Mouse (Mus musculus): Measurements from ENCODE around the gene Slc38a10. TPM values are rescaled to one million over a fixed set of nuclear protein-coding genes. Genes with fewer than 3 reads are reported as not detected.

Slc38a10 gene
- polyA plus RNA-seq, 1 experiment from 2014 or later = 78.8 TPM

DNA sequence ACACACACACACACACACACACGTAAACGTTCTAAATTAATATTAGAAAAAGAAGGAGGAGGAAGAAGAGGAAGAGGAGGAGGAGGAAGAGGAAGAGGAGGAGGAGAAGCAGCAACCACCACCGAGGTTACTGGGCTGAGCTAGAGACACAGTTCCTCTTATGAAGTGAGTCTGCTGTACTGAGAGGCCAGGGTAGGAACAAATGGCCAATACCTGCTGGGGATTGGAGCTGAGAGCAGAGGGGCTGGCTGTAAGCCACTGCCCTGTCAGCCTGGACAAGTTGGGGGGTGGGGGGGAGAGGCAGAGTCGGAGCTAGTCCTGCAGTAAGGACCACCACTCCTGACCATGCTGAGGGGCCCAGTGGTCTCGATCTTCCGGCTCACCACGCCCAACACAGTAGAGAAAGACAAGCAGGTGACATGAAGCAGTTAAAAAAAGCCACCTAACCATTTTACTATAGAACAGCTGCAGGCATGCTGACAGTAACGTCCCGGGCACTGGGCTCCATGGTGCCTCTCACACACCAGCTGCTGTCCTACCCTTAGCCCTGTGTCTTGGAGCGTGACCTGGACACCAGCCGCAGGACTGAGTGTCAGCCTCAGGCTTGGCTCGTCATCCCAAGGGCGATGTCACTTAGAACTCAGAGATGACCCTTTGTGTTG lies 87.0 kb downstream of the Slc38a10 start:
- 81% methylated on average over 13 of the region's 13 CpGs for WGBS
- H3K9ac ChIP-seq (replicated peaks; ENCODE audit: low read depth, low read length) = no peak overlapping the region
- H3K36me3 ChIP-seq (ENCODE audit: control insufficient read depth, insufficient read depth, low read length) = peaks cover 24% of the 10 kb centered on the region
- no peak overlapping the region for H3K4me3 ChIP-seq (ENCODE audit: low read depth, low read length)
- no peaks in the 10 kb centered on the region for H3K9me3 ChIP-seq (ENCODE audit: control insufficient read depth, low read length)
- no peak overlapping the region for H3K4me2 ChIP-seq (ENCODE audit: low read depth, low read length)
- H3K4me1 ChIP-seq (ENCODE audit: control insufficient read depth, insufficient read depth, low read length) = no peaks in the 10 kb centered on the region
- ATAC-seq (ENCODE audit: low read depth) = no peak
- H3K27ac ChIP-seq (ENCODE audit: low read depth, low read length) = no peak overlapping the region
- no peaks in the 10 kb centered on the region for H3K27me3 ChIP-seq (ENCODE audit: control insufficient read depth, insufficient read depth, low read length)

DNA sequence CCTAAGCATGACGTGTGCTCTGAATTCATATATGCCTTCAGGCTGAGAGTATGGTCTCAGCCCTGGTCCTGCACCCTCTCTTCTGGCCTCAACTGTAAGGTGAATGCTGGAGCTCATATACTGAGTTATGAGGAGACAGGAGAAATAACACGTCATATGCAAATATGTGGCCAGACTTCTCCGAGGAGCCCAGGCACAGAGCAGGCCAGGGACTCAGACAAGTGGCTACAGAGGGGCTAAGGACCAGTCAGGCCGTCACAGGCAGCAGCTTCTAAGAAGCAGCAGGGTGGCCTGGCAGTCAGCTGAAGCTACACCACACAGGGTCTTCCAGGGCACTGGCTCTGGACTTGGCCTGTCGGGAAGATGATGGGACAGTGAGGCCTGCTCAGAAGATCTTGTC lies 87.8 kb downstream of the Slc38a10 start:
- Histone ChIP-seq H3K27me3 (ENCODE audit: control insufficient read depth, insufficient read depth, low read length) (no peaks in the 10 kb centered on the region), H3K9ac (replicated peaks; ENCODE audit: low read depth, low read length) (no peak overlapping the region), H3K9me3 (ENCODE audit: control insufficient read depth, low read length) (no peaks in the 10 kb centered on the region), H3K4me1 (ENCODE audit: control insufficient read depth, insufficient read depth, low read length) (no peaks in the 10 kb centered on the region), H3K4me2 (ENCODE audit: low read depth, low read length) (no peak overlapping the region), H3K27ac (ENCODE audit: low read depth, low read length) (no peak overlapping the region), H3K4me3 (ENCODE audit: low read depth, low read length) (no peak overlapping the region), H3K36me3 (ENCODE audit: control insufficient read depth, insufficient read depth, low read length) (peaks cover 24% of the 10 kb centered on the region)
- ATAC-seq (ENCODE audit: low read depth) = no peak
- 88% methylated on average over 5 of the region's 5 CpGs for WGBS

GRCm38 (mm10) chr11:120060634-120061033 lies 90.5 kb downstream of the Slc38a10 start:
- Histone ChIP-seq H3K9me3 (ENCODE audit: control insufficient read depth, low read length) (no peaks in the 10 kb centered on the region), H3K4me1 (ENCODE audit: control insufficient read depth, insufficient read depth, low read length) (no peaks in the 10 kb centered on the region), H3K27me3 (ENCODE audit: control insufficient read depth, insufficient read depth, low read length) (no peaks in the 10 kb centered on the region), H3K4me2 (ENCODE audit: low read depth, low read length) (no peak overlapping the region), H3K36me3 (ENCODE audit: control insufficient read depth, insufficient read depth, low read length) (peaks cover 16% of the 10 kb centered on the region), H3K27ac (ENCODE audit: low read depth, low read length) (no peak overlapping the region), H3K4me3 (ENCODE audit: low read depth, low read length) (no peak overlapping the region), H3K9ac (replicated peaks; ENCODE audit: low read depth, low read length) (no peak overlapping the region)
- ATAC-seq (ENCODE audit: low read depth) = no peak
- WGBS = 83% methylated on average over 8 of the region's 8 CpGs

DNA sequence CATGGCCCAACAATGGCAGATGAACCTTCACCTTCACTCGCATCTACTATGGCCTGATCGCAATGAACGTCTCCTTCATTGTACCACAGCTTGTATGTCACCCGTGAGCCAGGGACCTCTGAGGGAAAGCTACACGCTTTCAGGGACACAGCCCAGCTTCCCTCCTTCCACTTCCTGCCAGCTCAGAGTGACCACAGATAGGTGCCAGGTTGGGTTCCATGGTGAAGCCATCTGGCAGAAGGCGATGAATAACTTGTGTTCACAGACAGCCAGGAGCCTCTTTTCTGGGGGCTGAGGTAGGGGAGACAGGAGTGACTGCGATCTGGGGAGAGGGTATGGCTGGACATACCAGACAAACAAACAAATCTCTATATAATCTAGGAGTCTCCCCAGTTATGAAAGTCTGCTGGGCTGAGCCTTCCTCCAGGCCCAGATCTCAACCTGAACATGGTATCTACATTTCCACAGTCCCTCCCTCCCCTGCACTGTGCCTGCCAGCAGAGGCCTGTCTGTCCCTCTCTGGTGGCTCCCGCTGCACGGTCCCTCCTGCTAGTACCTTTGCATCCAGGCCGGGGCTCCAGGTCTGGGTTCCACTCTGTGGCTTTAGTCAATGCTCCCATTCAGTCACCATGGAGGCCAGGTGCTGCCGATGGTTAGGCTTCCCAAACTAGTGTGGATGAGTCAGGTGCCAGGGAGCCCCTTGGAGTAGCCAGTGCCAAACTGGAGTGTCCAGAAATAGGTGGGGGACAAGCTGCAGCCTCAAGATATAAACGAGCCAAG lies 95.0 kb downstream of the Slc38a10 start:
- no peaks in the 10 kb centered on the region for H3K36me3 ChIP-seq (ENCODE audit: control insufficient read depth, insufficient read depth, low read length)
- no peak overlapping the region for H3K27ac ChIP-seq (ENCODE audit: low read depth, low read length)
- H3K4me2 ChIP-seq (ENCODE audit: low read depth, low read length) = no peak overlapping the region
- H3K4me3 ChIP-seq (ENCODE audit: low read depth, low read length) = no peak overlapping the region
- no peaks in the 10 kb centered on the region for H3K9me3 ChIP-seq (ENCODE audit: control insufficient read depth, low read length)
- no peak for ATAC-seq (ENCODE audit: low read depth)
- H3K9ac ChIP-seq (replicated peaks; ENCODE audit: low read depth, low read length) = no peak overlapping the region
- 0 out of 2 replicates have a peak, but pooled peaks cover 4% of the 10 kb centered on the region for H3K4me1 ChIP-seq (ENCODE audit: control insufficient read depth, insufficient read depth, low read length)
- WGBS = 87% methylated on average over 12 of the region's 12 CpGs
- H3K27me3 ChIP-seq (ENCODE audit: control insufficient read depth, insufficient read depth, low read length) = no peaks in the 10 kb centered on the region

Small RNAs within 50 kb of the gene (microRNA-seq; reads per million reads assigned to microRNA genes)
- not detected for gene Gm25948

Other genes with a start within 250 kb of the Slc38a10 start
- gene Chmp6, start 237.9 kb downstream of the Slc38a10 start, polyA plus RNA-seq (2014; fragmentation: Nextera tagmentation; extraction: Ambion mirVana) = 92.9 and 101 TPM in 2 replicates
- 12.6 and 13.7 TPM in 2 replicates for gene Baiap2, start 208.6 kb downstream of the Slc38a10 start, polyA plus RNA-seq (2014; fragmentation: Nextera tagmentation; extraction: Ambion mirVana)
- gene Aatk, start 104.2 kb downstream of the Slc38a10 start, polyA plus RNA-seq (2014; fragmentation: Nextera tagmentation; extraction: Ambion mirVana) = 32.2 and 37.7 TPM in 2 replicates
- gene Cep131, start 64.5 kb downstream of the Slc38a10 start, polyA plus RNA-seq (2014; fragmentation: Nextera tagmentation; extraction: Ambion mirVana) = 20.4 and 23.6 TPM in 2 replicates
- gene Tepsin, start 52.6 kb downstream of the Slc38a10 start, polyA plus RNA-seq (2014; fragmentation: Nextera tagmentation; extraction: Ambion mirVana) = 20.7 and 21.1 TPM in 2 replicates
- gene Ndufaf8, start 52.4 kb downstream of the Slc38a10 start, polyA plus RNA-seq (2014; fragmentation: Nextera tagmentation; extraction: Ambion mirVana) = 49.1 and 61.5 TPM in 2 replicates
- 17.0 and 20.8 TPM in 2 replicates for gene Bahcc1, start 81.6 kb upstream of the Slc38a10 start, polyA plus RNA-seq (2014; fragmentation: Nextera tagmentation; extraction: Ambion mirVana)
- 4,176 and 4,177 TPM in 2 replicates for gene Actg1, start 197.2 kb upstream of the Slc38a10 start, polyA plus RNA-seq (2014; fragmentation: Nextera tagmentation; extraction: Ambion mirVana)
- gene Fscn2, start 210.2 kb upstream of the Slc38a10 start, polyA plus RNA-seq (2014; fragmentation: Nextera tagmentation; extraction: Ambion mirVana) = 0.63 and 1.7 TPM in 2 replicates
- 74.8 and 86.8 TPM in 2 replicates for gene Faap100, start 227.4 kb upstream of the Slc38a10 start, polyA plus RNA-seq (2014; fragmentation: Nextera tagmentation; extraction: Ambion mirVana)

All from neural tube, embryonic 14.5 days (tissue).